Mouse (Mus musculus): ENCODE measurements around the gene Plekha1. TPM values are rescaled to one million over a fixed set of nuclear protein-coding genes. Genes with fewer than 3 reads are reported as not detected.

Gene Plekha1
- polyA plus RNA-seq, 1 experiment from 2014 or later = 39.5 TPM

DNA sequence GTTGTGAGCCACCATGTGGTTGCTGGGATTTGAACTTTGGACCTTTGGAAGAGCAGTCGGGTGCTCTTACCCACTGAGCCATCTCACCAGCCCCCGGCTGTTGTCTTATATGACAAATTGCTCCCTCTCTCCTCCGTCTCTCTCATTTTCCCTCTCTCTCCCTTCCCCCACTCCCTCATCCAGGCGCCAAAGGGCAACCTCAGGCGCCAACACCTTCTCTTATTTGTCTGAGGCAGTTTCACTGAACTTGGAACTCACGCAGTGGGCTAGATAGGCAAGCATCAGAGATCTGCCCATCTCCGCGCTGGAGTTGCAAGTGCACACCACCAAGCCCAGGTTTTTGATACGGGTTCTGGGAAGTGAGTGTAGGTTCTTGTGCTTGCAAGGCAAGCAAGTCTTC lies 29.5 kb upstream of the Plekha1 start:
- Histone ChIP-seq H3K4me3 (no peak overlapping the region), H3K9me3 (no peaks in the 10 kb centered on the region), H3K27me3 (ENCODE audit: insufficient read depth, poor library complexity, severe bottlenecking) (peaks cover 54% of the 10 kb centered on the region), H3K36me3 (no peaks in the 10 kb centered on the region), H3K4me1 (replicated peaks) (peaks cover 59% of the 10 kb centered on the region), H3K27ac (peak overlapping the region; percentile 66; the same call in 1 of the 2 replicates)
- no peak for DNase-seq (ENCODE audit: low spot score)
- WGBS = 78% methylated on average over 9 of the region's 9 CpGs

DNA sequence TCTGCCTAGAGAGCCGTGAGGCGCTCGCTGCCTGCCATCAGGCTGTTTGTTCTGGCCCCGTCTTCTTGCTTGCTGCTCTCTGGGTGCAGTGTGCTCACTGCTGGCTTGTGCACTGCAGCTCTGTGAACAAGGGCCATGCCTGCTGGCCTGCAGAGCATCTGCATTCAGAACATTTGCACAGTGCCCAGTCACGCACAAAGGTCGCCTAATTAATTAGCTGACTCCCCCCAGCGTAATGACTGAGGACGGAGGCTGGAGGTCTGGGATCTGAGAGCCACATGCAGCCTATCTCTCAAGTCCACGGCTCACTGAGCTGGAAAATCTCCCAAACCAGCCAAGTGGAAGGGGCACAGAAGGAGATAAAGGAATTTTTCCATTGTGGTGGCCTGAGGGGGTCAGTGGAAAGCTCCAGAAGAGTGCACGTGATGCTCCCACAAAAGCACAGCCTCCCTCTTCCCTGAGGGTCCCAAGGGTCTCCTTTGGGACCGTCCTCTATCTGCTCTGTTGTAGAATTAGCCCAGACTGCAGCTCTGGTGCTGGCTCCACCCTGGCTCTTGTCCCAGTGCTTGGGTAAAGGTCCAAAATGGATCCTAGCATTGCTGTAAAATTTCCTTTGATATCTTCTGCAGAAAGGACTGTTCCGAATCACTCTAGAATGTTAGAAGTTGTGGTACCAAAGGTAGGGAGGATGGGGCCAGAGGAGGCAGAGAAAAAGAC lies 27.5 kb upstream of the Plekha1 start:
- peak; percentile 78 for DNase-seq (ENCODE audit: low spot score)
- H3K27ac ChIP-seq = peak overlapping the region; percentile 85
- peaks cover 59% of the 10 kb centered on the region for H3K4me1 ChIP-seq (replicated peaks)
- peak overlapping the region; percentile 18; the same call in 1 of the 2 replicates for H3K4me3 ChIP-seq
- no peaks in the 10 kb centered on the region for H3K9me3 ChIP-seq
- H3K27me3 ChIP-seq (ENCODE audit: insufficient read depth, poor library complexity, severe bottlenecking) = peaks cover 44% of the 10 kb centered on the region
- 20% methylated on average over 12 of the region's 12 CpGs for WGBS
- H3K36me3 ChIP-seq = no peaks in the 10 kb centered on the region

DNA sequence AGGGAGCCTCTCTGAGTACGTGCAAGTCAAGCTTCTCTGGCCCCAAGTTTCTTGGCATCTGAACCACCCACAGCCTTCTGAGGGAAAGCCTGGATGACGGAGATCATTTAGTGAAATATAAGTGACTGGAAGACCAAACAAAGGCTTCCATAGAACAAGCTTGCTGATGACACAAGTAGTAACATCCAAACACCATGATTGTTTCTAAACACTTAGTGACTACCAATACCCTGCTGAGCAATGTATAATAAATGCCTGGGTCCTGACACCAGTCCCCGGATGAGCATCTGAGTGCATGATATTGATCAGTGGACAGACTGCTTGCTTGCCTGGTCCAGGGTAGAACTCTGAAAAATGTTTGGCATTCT lies 26.9 kb upstream of the Plekha1 start:
- H3K4me3 ChIP-seq = no peak overlapping the region
- DNase-seq (ENCODE audit: low spot score) = no peak
- no peaks in the 10 kb centered on the region for H3K36me3 ChIP-seq
- no peaks in the 10 kb centered on the region for H3K9me3 ChIP-seq
- WGBS = 57% methylated on average over 3 of the region's 3 CpGs
- peaks cover 59% of the 10 kb centered on the region for H3K4me1 ChIP-seq (replicated peaks)
- peaks cover 39% of the 10 kb centered on the region for H3K27me3 ChIP-seq (ENCODE audit: insufficient read depth, poor library complexity, severe bottlenecking)
- H3K27ac ChIP-seq = peak overlapping the region; percentile 85

DNA sequence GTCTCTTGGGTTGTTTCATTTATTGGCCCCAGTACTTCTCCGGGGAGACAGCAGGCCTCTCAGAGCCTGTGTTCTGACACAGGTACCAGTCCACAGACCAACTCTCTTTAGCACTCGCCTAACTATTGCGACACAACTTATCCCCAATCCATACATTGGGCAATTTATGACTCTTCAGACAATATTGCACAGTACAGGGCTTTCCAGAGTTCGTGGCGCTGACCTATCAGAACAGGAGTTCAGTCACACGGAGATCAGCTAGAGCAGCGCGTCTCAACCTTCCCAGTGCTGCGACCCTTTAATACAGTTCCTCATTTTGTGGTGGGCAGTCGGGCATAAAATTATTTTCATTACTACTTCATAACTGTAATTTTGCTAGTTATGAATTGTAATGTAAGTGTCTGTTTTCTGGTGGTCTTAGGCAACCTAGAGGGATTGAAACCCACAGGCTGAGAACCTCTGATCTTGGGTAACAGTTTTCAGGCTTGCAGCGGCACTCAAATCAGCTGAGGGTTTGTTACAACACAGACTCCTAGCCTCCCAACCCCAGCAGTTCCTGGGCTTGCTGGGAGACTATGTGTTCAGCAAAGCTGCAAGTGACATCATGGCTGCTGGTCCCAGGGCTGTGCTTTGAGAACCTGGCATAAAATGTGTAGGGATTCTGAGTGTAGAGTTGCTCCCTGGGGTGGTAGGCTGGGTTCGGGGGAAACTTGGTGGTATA lies 26.0 kb upstream of the Plekha1 start:
- peaks cover 52% of the 10 kb centered on the region for H3K4me1 ChIP-seq (replicated peaks)
- WGBS = 94% methylated on average over 12 of the region's 12 CpGs
- peaks cover 31% of the 10 kb centered on the region for H3K27me3 ChIP-seq (ENCODE audit: insufficient read depth, poor library complexity, severe bottlenecking)
- H3K9me3 ChIP-seq = no peaks in the 10 kb centered on the region
- DNase-seq (ENCODE audit: low spot score) = no peak
- H3K4me3 ChIP-seq = no peak overlapping the region
- H3K36me3 ChIP-seq = no peaks in the 10 kb centered on the region
- peak overlapping the region; percentile 85; the same call in 1 of the 2 replicates for H3K27ac ChIP-seq

DNA sequence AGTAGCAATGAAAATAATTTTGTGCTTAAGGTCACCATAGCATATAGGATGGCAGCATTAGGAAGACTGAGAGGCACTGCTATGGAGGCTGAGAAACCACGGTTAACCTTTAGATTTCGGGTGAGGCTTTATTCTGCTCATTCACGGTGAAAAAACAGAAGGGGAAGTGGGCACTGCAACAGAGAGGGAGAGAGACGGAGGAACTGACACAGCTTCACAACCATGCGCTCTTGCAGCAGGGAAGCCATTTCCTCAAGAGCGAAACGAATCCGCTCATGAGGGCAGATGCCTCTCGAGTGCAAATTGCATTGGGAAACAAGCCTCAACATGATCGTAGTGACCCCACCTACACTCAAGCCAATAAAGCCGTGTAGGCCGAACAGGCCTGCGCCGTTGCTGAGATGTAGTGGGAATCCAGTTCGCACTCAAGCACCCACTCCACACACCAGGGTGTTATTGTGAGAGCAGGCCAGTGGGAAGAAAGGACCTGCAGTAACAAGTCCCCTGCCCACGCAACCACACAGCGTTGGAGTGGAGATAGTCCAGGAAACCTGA lies 18.3 kb upstream of the Plekha1 start:
- 0 out of 2 replicates have a peak, but pooled peaks cover 3% of the 10 kb centered on the region for H3K4me1 ChIP-seq (replicated peaks)
- no peaks in the 10 kb centered on the region for H3K27me3 ChIP-seq (ENCODE audit: insufficient read depth, poor library complexity, severe bottlenecking)
- 88% methylated on average over 17 of the region's 17 CpGs for WGBS
- DNase-seq (ENCODE audit: low spot score) = no peak
- H3K36me3 ChIP-seq = no peaks in the 10 kb centered on the region
- no peak overlapping the region for H3K27ac ChIP-seq
- no peak overlapping the region for H3K4me3 ChIP-seq
- no peaks in the 10 kb centered on the region for H3K9me3 ChIP-seq

DNA sequence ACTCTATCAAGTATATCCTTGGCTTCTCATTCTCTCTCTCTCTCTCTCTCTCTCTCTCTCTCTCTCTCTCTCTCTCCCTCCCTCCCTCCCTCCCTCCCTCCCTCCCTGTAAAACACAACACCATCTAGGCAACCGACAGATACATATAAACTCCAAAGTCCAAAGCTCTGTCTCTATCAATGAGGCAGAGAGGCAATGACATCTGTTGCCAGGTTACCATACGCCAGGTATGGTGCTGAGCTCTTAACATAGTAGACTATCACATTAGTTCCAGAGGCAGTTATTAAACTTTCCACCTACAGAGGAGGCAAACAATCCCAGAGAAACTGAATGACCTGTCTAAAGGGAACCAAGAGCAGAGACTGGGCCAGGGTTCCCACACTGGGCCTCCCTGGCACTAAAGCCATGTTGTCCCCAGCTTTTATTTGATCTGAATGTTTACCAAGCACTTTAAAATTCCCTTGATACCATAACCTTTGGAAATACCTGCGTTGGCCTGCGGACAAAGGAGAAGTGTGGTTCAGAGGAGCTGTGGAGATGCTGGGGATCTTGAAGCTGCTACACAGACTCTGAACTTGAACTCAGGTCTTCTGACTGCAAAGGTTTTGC lies 10.8 kb upstream of the Plekha1 start:
- no peaks in the 10 kb centered on the region for H3K9me3 ChIP-seq
- H3K27ac ChIP-seq = peak overlapping the region; percentile 50; the same call in 1 of the 2 replicates
- 73% methylated on average over 4 of the region's 4 CpGs for WGBS
- no peak overlapping the region for H3K4me3 ChIP-seq
- DNase-seq (ENCODE audit: low spot score) = no peak
- H3K36me3 ChIP-seq = no peaks in the 10 kb centered on the region
- 0 out of 2 replicates have a peak, but pooled peaks cover 4% of the 10 kb centered on the region for H3K27me3 ChIP-seq (ENCODE audit: insufficient read depth, poor library complexity, severe bottlenecking)
- H3K4me1 ChIP-seq (replicated peaks) = peaks cover 34% of the 10 kb centered on the region

DNA sequence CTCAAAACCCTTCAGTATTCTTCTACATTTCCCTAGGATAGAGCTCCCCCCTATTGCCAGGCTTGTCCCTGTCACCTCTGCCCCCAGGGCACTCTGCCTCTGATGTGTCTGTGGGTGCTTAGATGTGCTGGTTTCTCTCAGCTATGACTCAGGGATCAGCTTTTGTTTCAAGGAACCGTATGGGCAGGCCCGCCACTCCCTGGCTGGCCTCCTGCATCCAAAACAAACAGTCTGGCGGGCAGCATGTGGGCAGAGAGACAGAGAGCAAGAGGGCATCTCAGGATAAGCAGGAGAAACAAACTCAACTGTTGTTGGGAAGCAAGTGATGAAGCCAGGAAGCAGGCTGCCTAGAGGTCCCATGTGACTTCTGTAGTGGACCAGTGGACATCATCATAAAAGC lies 9.9 kb upstream of the Plekha1 start:
- peak overlapping the region; percentile 50; the same call in 1 of the 2 replicates for H3K27ac ChIP-seq
- peaks cover 8% of the 10 kb centered on the region; the same call in 1 of the 2 replicates for H3K27me3 ChIP-seq (ENCODE audit: insufficient read depth, poor library complexity, severe bottlenecking)
- peaks cover 43% of the 10 kb centered on the region for H3K4me1 ChIP-seq (replicated peaks)
- no peak for DNase-seq (ENCODE audit: low spot score)
- 16% methylated on average over 3 of the region's 3 CpGs for WGBS
- no peaks in the 10 kb centered on the region for H3K9me3 ChIP-seq
- no peaks in the 10 kb centered on the region for H3K36me3 ChIP-seq
- no peak overlapping the region for H3K4me3 ChIP-seq

DNA sequence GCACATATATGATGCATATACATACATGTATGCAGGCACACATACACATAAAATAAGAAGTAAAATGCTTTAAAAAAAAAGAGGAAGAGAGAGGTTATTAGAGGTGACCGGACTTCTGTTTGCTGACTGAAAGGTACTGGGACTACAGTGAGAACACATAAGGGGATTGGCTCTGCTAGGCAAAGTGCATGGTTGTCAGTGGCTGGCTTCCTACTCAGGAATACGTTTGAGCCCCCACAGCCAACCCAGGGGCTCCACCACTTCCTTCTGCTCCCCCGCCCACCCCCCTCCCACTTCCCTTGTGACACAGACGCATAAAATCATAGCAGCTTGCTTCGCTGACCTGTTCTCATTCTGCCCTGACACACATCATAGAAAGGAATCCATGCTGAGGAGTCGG lies 7.6 kb upstream of the Plekha1 start:
- Histone ChIP-seq H3K27me3 (ENCODE audit: insufficient read depth, poor library complexity, severe bottlenecking) (peaks cover 19% of the 10 kb centered on the region; the same call in 1 of the 2 replicates), H3K9me3 (no peaks in the 10 kb centered on the region), H3K4me3 (no peak overlapping the region), H3K4me1 (replicated peaks) (peaks cover 58% of the 10 kb centered on the region), H3K36me3 (no peaks in the 10 kb centered on the region), H3K27ac (no peak overlapping the region)
- DNase-seq (ENCODE audit: low spot score) = no peak
- WGBS = 79% methylated on average over 6 of the region's 6 CpGs

DNA sequence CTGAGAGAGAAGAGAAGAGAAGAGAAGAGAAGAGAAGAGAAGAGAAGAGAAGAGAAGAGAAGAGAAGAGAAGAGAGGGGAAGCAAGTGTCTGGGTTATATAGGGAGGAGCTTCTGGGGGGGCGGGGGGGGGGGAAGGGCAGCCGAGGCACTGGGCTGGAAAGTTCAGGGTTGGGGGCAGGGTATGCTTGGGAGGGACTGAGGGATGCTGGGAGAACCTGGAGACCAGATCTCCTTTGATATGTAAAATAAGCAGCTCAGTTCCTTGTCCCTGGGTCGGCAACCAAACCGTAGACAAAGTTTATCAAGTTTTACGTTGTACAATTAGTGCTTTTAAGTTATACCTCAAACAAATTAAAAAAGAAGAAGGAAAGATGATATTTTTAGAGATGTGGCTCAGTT lies 5.6 kb upstream of the Plekha1 start:
- Histone ChIP-seq H3K27me3 (ENCODE audit: insufficient read depth, poor library complexity, severe bottlenecking) (peaks cover 33% of the 10 kb centered on the region), H3K4me3 (no peak overlapping the region), H3K4me1 (replicated peaks) (peaks cover 44% of the 10 kb centered on the region), H3K36me3 (no peaks in the 10 kb centered on the region), H3K9me3 (no peaks in the 10 kb centered on the region), H3K27ac (peak overlapping the region; percentile 81)
- no peak for DNase-seq (ENCODE audit: low spot score)
- WGBS = 27% methylated on average over 4 of the region's 5 CpGs

DNA sequence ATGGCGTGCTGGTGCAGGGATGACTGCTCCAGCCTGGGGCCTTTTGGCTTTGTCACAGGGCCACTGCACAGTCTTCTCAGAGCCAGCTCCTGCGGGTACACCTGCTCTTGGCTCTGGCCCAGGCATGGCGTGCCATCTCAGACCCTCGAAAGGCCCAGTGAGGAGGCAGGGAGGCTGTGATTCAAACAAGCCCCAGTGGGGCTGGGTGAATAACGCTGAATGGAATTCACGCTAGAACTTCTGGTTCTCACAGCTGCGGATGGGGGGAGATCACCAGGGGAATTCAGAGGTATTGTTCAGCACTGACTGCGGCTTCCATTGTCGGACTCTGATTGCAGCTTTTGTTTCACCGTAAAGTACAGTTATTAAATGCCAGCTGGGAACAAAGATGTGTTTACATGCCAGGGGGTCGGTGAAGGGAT lies 4.8 kb upstream of the Plekha1 start:
- Histone ChIP-seq H3K27me3 (ENCODE audit: insufficient read depth, poor library complexity, severe bottlenecking) (peaks cover 34% of the 10 kb centered on the region), H3K27ac (peak overlapping the region; percentile 81), H3K4me3 (0 out of 2 replicates have a peak overlapping the region, but pooled peaks have one; percentile 1)

DNA sequence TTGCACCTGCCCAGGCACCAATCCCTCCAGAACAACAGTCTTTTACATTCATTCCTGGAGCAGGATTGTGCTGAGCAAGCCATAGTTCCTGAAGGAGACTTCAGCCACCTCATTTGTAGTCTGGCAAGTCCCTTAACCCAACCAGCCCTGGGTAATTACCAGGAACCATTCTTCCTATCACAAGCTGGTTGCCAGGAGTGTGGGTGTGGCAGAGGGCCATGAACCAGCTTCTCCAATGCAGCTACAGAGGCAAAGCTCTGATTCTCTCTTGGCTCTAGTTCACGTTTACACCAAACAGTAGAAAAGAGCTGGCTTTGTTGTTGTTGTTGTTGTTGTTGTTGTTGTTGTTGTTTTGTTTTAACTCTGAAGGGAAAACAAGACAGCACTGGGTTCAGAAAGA lies 3.1 kb upstream of the Plekha1 start:
- H3K9me3 ChIP-seq = no peaks in the 10 kb centered on the region
- H3K27me3 ChIP-seq (ENCODE audit: insufficient read depth, poor library complexity, severe bottlenecking) = peaks cover 33% of the 10 kb centered on the region
- no peak overlapping the region for H3K4me3 ChIP-seq
- H3K36me3 ChIP-seq = no peaks in the 10 kb centered on the region
- H3K4me1 ChIP-seq (replicated peaks) = peaks cover 43% of the 10 kb centered on the region
- no peak for DNase-seq (ENCODE audit: low spot score)
- WGBS = 69% methylated on average over 1 of the region's 1 CpGs
- no peak overlapping the region; the same call in 1 of the 2 replicates for H3K27ac ChIP-seq

More for the DNA sequence above, 4.8 kb upstream of the Plekha1 start:
- peak; percentile 22 for DNase-seq (ENCODE audit: low spot score)
- Histone ChIP-seq H3K9me3 (no peaks in the 10 kb centered on the region), H3K4me1 (replicated peaks) (peaks cover 36% of the 10 kb centered on the region), H3K36me3 (no peaks in the 10 kb centered on the region)
- WGBS = 22% methylated on average over 11 of the region's 11 CpGs

DNA sequence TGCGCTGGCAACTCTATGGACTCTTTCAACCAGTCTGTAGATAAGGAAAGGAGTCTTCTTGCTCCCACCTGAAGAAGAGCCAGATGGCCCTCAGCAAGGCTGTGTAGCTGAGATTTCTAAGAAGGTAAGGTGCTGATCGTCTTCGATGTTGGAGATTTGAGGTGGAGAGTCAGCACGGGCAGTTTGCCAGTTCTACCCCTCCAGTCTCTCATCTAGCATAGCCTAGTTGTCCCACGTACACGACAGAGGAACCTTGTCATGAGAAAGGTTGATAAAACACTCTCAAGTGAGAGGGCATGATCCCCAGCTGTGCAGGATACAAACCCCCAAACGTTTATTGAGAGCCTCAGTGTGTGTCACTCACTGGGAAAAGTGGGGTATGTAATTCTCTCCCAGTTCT lies 845 bp upstream of the Plekha1 start:
- no peak overlapping the region for H3K4me3 ChIP-seq
- no peak overlapping the region for H3K27ac ChIP-seq
- H3K4me1 ChIP-seq (replicated peaks) = peaks cover 38% of the 10 kb centered on the region
- H3K9me3 ChIP-seq = no peaks in the 10 kb centered on the region
- 79% methylated on average over 7 of the region's 7 CpGs for WGBS
- DNase-seq (ENCODE audit: low spot score) = no peak
- peaks cover 33% of the 10 kb centered on the region for H3K27me3 ChIP-seq (ENCODE audit: insufficient read depth, poor library complexity, severe bottlenecking)
- H3K36me3 ChIP-seq = no peaks in the 10 kb centered on the region

All from hindbrain, embryonic 10.5 days (tissue).